Mouse (Mus musculus): ENCODE data around the gene Tbrg4. TPM values are rescaled to one million over a fixed set of nuclear protein-coding genes. Genes with fewer than 3 reads are reported as not detected.
A peak's percentile ranks its signal among the peaks of the same experiment; 100 is the strongest.
"Not testable (repeated sequence)": the region's sequence is repeated elsewhere in the genome, so short reads cannot be mapped to it uniquely, and the experiment has no call there.

Gene Tbrg4
- polyA plus RNA-seq, 1 experiment from 2014 or later = 23.5 TPM

DNA sequence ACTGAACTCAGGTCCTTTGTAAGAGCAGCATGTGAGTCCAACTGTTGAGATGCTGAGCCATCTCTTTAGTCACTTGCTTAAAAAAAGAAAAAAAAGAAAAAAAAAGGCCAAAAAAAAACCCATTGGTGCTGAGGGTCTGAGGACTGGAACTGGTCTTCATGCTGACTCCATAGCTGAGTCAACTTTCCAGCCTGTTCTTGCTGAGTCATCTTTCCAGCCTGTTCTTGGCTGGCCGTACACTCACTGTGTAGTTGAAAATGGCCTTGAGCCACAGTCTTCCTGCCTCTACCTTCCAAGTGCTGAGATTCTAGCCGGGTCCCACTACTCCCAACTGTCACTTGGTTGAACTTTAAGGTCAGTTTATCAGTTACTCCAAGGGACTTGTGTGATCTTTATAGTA is 40.8 kb upstream of the Tbrg4 start:
- no peak for DNase-seq
- Histone ChIP-seq H3K27me3 (ENCODE audit: insufficient read depth, low read length) (no peaks in the 10 kb centered on the region), H3K36me3 (replicated peaks; ENCODE audit: insufficient read depth, low read length) (no peaks in the 10 kb centered on the region), H3K9me3 (ENCODE audit: low read length) (no peaks in the 10 kb centered on the region), H3K9ac (replicated peaks) (no peak overlapping the region), H3K4me1 (ENCODE audit: insufficient read depth) (no peaks in the 10 kb centered on the region), H3K27ac (ENCODE audit: low read depth) (no peak overlapping the region), H3K4me2 (ENCODE audit: low read depth, low read length) (no peak overlapping the region), H3K4me3 (ENCODE audit: low read depth, low read length) (no peak overlapping the region)
- TF ChIP-seq EP300 (IDR thresholded peaks at IDR 0.05; ENCODE audit: low read depth) (no peak), CTCF (IDR thresholded peaks at IDR 0.05; ENCODE audit: low read depth) (no peak)
- ATAC-seq = no peak
- WGBS (ENCODE audit: insufficient replicate concordance) = 47% methylated on average over 2 of the region's 2 CpGs

DNA sequence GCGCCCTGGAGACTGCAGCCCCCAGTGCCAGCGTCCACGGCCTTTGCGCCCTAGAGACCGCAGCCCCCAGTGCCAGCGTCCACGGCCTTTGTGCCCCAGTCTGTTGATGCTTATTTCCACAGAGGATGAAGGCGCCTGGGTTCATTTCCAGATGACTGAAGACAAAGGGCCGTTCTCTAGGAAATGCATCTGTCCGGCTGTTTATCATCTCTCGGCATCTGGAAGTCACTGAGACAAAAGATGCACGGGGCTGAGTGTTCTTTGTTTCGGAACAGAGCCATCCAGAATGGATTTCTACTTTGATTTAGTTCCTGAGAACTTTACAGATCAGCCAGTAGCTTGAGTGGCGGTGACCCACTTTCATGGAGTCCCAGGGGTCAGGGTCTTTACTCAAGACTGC is 35.3 kb upstream of the Tbrg4 start:
- 70% methylated on average over 14 of the region's 14 CpGs for WGBS (ENCODE audit: insufficient replicate concordance)
- TF ChIP-seq CTCF (IDR thresholded peaks at IDR 0.05; ENCODE audit: low read depth) (no peak), EP300 (IDR thresholded peaks at IDR 0.05; ENCODE audit: low read depth) (no peak)
- DNase-seq = no peak

DNA sequence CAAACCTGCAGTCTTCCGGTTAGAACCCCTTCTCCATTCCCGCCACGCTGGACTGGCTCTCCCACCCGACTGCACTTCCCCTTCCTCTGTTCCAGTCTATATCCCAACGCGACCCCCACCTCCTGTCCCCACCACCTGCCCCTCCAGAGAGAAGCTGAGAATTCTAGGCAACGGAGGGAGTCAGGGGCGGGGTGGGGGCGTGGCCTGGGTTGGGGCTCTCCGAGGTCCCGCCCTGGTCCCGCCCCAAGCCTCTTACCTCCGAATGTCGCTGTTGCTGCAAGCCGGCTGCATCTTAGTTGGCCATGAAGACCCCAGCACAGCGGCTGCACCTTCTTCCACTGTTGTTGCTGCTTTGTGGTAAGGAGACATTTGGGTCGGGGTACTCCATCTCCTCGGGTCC is 32.4 kb upstream of the Tbrg4 start, which contains the start of gene Ramp3:
Ramp3 (plus strand) TSS at position 251 of the 400 bp plus-strand sequence.
- Histone ChIP-seq H3K27ac (ENCODE audit: low read depth) (no peak within 1 kb of the TSS), H3K4me2 (ENCODE audit: low read depth, low read length) (peak within 1 kb of the TSS; percentile 66), H3K4me1 (ENCODE audit: insufficient read depth) (no peaks in the 10 kb centered on the region; the same call in 1 of the 2 replicates), H3K27me3 (ENCODE audit: insufficient read depth, low read length) (peaks cover 8% of the 10 kb centered on the region; the same call in 1 of the 2 replicates), H3K9me3 (ENCODE audit: low read length) (no peaks in the 10 kb centered on the region), H3K36me3 (replicated peaks; ENCODE audit: insufficient read depth, low read length) (no peaks in the 10 kb centered on the region), H3K4me3 (ENCODE audit: low read depth, low read length) (peak within 1 kb of the TSS; percentile 21), H3K9ac (replicated peaks) (no peak within 1 kb of the TSS)
- peak; percentile 72 for DNase-seq
- peak; percentile 68 for ATAC-seq
- under 1% methylated on average over 17 of the region's 18 CpGs for WGBS (ENCODE audit: insufficient replicate concordance)
- TF ChIP-seq CTCF (IDR thresholded peaks at IDR 0.05; ENCODE audit: low read depth) (no peak), EP300 (IDR thresholded peaks at IDR 0.05; ENCODE audit: low read depth) (no peak)

More for the DNA sequence above, 35.3 kb upstream of the Tbrg4 start:
- Histone ChIP-seq H3K27ac (ENCODE audit: low read depth) (no peak overlapping the region), H3K27me3 (ENCODE audit: insufficient read depth, low read length) (0 out of 2 replicates have a peak, but pooled peaks cover 4% of the 10 kb centered on the region), H3K4me2 (ENCODE audit: low read depth, low read length) (no peak overlapping the region), H3K9me3 (ENCODE audit: low read length) (no peaks in the 10 kb centered on the region), H3K4me3 (ENCODE audit: low read depth, low read length) (no peak overlapping the region), H3K4me1 (ENCODE audit: insufficient read depth) (no peaks in the 10 kb centered on the region; the same call in 1 of the 2 replicates), H3K36me3 (replicated peaks; ENCODE audit: insufficient read depth, low read length) (no peaks in the 10 kb centered on the region), H3K9ac (replicated peaks) (no peak overlapping the region)
- no peak for ATAC-seq

DNA sequence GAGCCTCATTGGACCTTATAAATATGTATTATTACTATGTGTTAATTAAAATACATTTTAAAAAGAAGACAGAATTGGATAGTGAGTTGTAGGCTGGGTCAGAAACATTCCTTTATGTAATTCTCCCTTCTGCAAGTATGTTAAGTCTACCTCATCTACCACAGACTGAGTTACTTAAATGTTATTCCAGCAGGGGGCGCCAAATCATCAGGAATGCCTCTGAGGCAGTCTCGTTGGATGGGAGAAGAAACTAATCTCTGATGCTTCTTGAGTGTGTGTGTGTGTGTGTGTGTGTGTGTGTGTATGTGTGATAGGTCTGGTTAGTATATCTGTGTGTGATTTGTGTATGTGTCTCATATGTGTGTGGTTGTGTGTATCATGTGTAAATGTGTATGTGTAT is 29.0 kb upstream of the Tbrg4 start:
- 4% methylated on average over 2 of the region's 2 CpGs for WGBS (ENCODE audit: insufficient replicate concordance)
- ATAC-seq (peak; percentile 55; the same call in 1 of the 2 replicates), DNase-seq (peak; percentile 80)
- H3K9me3 ChIP-seq (ENCODE audit: low read length) = no peaks in the 10 kb centered on the region
- H3K4me1 ChIP-seq (ENCODE audit: insufficient read depth) = no peaks in the 10 kb centered on the region; the same call in 1 of the 2 replicates
- H3K9ac ChIP-seq (replicated peaks) = no peak overlapping the region
- TF ChIP-seq CTCF (IDR thresholded peaks at IDR 0.05; ENCODE audit: low read depth) (peak; percentile 91), EP300 (IDR thresholded peaks at IDR 0.05; ENCODE audit: low read depth) (no peak)
- no peak overlapping the region for H3K4me3 ChIP-seq (ENCODE audit: low read depth, low read length)
- H3K27me3 ChIP-seq (ENCODE audit: insufficient read depth, low read length) = peaks cover 8% of the 10 kb centered on the region; the same call in 1 of the 2 replicates
- no peak overlapping the region for H3K4me2 ChIP-seq (ENCODE audit: low read depth, low read length)
- H3K27ac ChIP-seq (ENCODE audit: low read depth) = no peak overlapping the region
- H3K36me3 ChIP-seq (replicated peaks; ENCODE audit: insufficient read depth, low read length) = no peaks in the 10 kb centered on the region

DNA sequence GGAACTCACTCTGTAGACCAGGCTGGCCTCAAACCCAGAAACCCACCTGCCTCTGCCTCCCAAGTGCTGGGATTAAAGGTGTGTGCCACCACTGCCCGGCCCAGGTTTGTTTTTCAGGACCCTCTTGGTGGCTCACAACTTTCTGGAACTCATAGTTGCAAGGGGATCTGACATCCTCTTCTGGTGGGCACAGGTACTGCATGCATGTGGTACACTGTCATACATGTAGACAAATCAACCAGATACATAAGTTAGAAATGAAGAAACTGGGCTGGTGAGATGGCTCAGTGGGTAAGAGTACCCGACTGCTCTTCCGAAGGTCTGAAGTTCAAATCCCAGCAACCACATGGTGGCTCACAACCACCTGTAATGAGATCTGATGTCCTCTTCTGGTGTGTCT is 27.1 kb upstream of the Tbrg4 start:
- not testable (repeated sequence) for H3K27ac ChIP-seq (ENCODE audit: low read depth); ATAC-seq; H3K4me3 ChIP-seq (ENCODE audit: low read depth, low read length); H3K4me1 ChIP-seq (ENCODE audit: insufficient read depth); H3K9me3 ChIP-seq (ENCODE audit: low read length); DNase-seq; H3K4me2 ChIP-seq (ENCODE audit: low read depth, low read length); H3K36me3 ChIP-seq (replicated peaks; ENCODE audit: insufficient read depth, low read length); H3K9ac ChIP-seq (replicated peaks); H3K27me3 ChIP-seq (ENCODE audit: insufficient read depth, low read length)
- peak; percentile 61 for TF ChIP-seq CTCF (IDR thresholded peaks at IDR 0.05; ENCODE audit: low read depth)
- WGBS (ENCODE audit: insufficient replicate concordance) = 66% methylated on average over 3 of the region's 3 CpGs

DNA sequence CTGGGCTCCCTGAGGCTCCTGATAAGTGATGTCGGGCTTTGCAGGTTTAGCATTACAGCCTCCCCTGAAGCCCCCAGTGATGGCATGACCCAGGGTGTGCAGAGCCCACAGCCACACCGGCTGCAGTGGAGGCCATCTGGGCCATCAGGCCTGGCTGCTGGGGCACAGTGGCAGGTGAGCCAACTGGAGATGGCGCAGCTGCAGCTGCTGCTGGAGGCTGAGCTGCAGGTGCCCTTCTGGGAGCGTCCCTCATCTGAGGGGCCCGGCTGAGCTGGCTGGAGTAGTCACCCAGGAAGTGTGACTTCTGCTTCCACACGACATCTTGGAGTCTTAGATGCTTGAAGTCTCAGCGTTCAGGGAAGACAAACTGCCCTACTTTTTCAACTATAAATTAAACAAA is 24.7 kb upstream of the Tbrg4 start:
- Histone ChIP-seq H3K36me3 (replicated peaks; ENCODE audit: insufficient read depth, low read length) (no peaks in the 10 kb centered on the region), H3K9ac (replicated peaks) (no peak overlapping the region), H3K27ac (ENCODE audit: low read depth) (no peak overlapping the region), H3K4me3 (ENCODE audit: low read depth, low read length) (no peak overlapping the region), H3K4me1 (ENCODE audit: insufficient read depth) (no peaks in the 10 kb centered on the region), H3K27me3 (ENCODE audit: insufficient read depth, low read length) (no peaks in the 10 kb centered on the region; the same call in 1 of the 2 replicates), H3K4me2 (ENCODE audit: low read depth, low read length) (no peak overlapping the region), H3K9me3 (ENCODE audit: low read length) (no peaks in the 10 kb centered on the region)
- 51% methylated on average over 7 of the region's 7 CpGs for WGBS (ENCODE audit: insufficient replicate concordance)
- TF ChIP-seq EP300 (IDR thresholded peaks at IDR 0.05; ENCODE audit: low read depth) = no peak
- no peak for TF ChIP-seq CTCF (IDR thresholded peaks at IDR 0.05; ENCODE audit: low read depth)
- ATAC-seq (no peak), DNase-seq (no peak)

Data from liver, postnatal 0 days (tissue).